Mouse (Mus musculus): Measurements from ENCODE around the gene Nf2.

GRCm38 (mm10) chr11:4764476-4764875 lies 84.9 kb downstream of the Nf2 start:
- no peak for TF ChIP-seq CTCF (IDR thresholded peaks at IDR 0.05; ENCODE audit: control insufficient read depth, insufficient read depth, insufficient replicate concordance, low read depth, low read length)
- TF ChIP-seq POLR2A (IDR thresholded peaks at IDR 0.05; ENCODE audit: control insufficient read depth, low read depth, low read length), result no peak; the same call in 1 of the 2 replicates
